Mouse (Mus musculus) myocyte (in vitro differentiated cells): ENCODE data around the gene Nadsyn1. TPM values are rescaled to one million over a fixed set of nuclear protein-coding genes. Genes with fewer than 3 reads are reported as not detected.

Experiments used
- H3K27me3 ChIP-seq: one replicate; pipeline ENCODE4 v1.6.1; 2011; ENCODE audit not compliant: control insufficient read depth, insufficient read depth, insufficient read length
- H3K36me3 ChIP-seq: one replicate; pipeline ENCODE4 v1.6.1; 2011; ENCODE audit not compliant: control insufficient read depth, insufficient read depth
- H3K4me2 ChIP-seq: one replicate; pipeline ENCODE4 v1.6.1; 2011; ENCODE audit warnings: low read depth, control low read depth
- H3K4me3 ChIP-seq: one replicate; pipeline ENCODE4 v1.5.1; 2011; ENCODE audit warnings: mild to moderate bottlenecking, control low read depth, moderate library complexity
- H3K79me2 ChIP-seq: one replicate; pipeline ENCODE4 v1.6.1; 2011; ENCODE audit not compliant: control insufficient read depth, insufficient read depth
- H3ac ChIP-seq: one replicate; pipeline ENCODE4 v1.6.1; 2011; ENCODE audit not compliant: control insufficient read depth, insufficient read length
- CEBPB ChIP-seq: IDR thresholded peaks from 2 replicates; pipeline ENCODE4 v1.6.1; 2011; ENCODE audit warnings: mild to moderate bottlenecking, moderate library complexity; ENCODE audit not compliant: poor library complexity, insufficient read depth, severe bottlenecking
- E2F4 ChIP-seq: IDR thresholded peaks from one replicate; pipeline ENCODE4 v1.6.1; 2011; ENCODE audit warnings: mild to moderate bottlenecking, control low read depth, moderate library complexity; ENCODE audit not compliant: insufficient read depth
- MAX ChIP-seq: IDR thresholded peaks from one replicate; pipeline ENCODE4 v1.6.1; 2011; ENCODE audit warnings: low read depth, mild to moderate bottlenecking, control low read depth
- MYOD1 ChIP-seq, 3 experiments: IDR thresholded peaks; one replicate each; pipeline ENCODE4 v1.6.1; 2011; ENCODE audit warnings: control low read depth in 2 of 3, low read depth in 2 of 3, mild to moderate bottlenecking in 2 of 3, moderate library complexity in 1 of 3; ENCODE audit not compliant: insufficient read length in 2 of 3, control insufficient read depth in 1 of 3
- MYOG ChIP-seq, 3 experiments: IDR thresholded peaks; one replicate each; pipeline ENCODE4 v1.6.1; 2011; ENCODE audit warnings: control low read depth in 2 of 3, low read depth in 2 of 3, mild to moderate bottlenecking in 2 of 3; ENCODE audit not compliant: insufficient read length in 2 of 3, control insufficient read depth in 1 of 3, insufficient read depth in 1 of 3
- POLR2A ChIP-seq: IDR thresholded peaks from one replicate; pipeline ENCODE4 v1.6.1; 2011; ENCODE audit warnings: low read depth, mild to moderate bottlenecking, control low read depth, moderate library complexity; ENCODE audit not compliant: insufficient read length
- POLR2AphosphoS2 ChIP-seq: IDR thresholded peaks from one replicate; pipeline ENCODE4 v1.6.1; 2011; ENCODE audit warnings: low read depth, control low read depth; ENCODE audit not compliant: insufficient read length
- REST ChIP-seq: IDR thresholded peaks from one replicate; pipeline ENCODE4 v1.6.1; 2011; ENCODE audit warnings: mild to moderate bottlenecking, control low read depth, moderate library complexity; ENCODE audit not compliant: insufficient read depth, insufficient read length
- SRF ChIP-seq: IDR thresholded peaks from one replicate; pipeline ENCODE4 v1.6.1; 2011; ENCODE audit warnings: low read depth; ENCODE audit not compliant: control insufficient read depth, insufficient read length
- TCF12 ChIP-seq: IDR thresholded peaks from one replicate; pipeline ENCODE4 v1.6.1; 2011; ENCODE audit warnings: mild to moderate bottlenecking, control low read depth; ENCODE audit not compliant: poor library complexity, insufficient read depth, severe bottlenecking
- TCF3 ChIP-seq: IDR thresholded peaks from one replicate; pipeline ENCODE4 v1.6.1; 2011; ENCODE audit warnings: low read depth, control low read depth; ENCODE audit not compliant: insufficient read length
- USF1 ChIP-seq: IDR thresholded peaks from one replicate; pipeline ENCODE4 v1.6.1; 2011; ENCODE audit warnings: low read depth, mild to moderate bottlenecking, control low read depth, moderate library complexity
- polyA plus RNA-seq: library from polyadenylated mRNA; unstranded; fragments of >200 nt; fragmentation: generic; extraction: Trizol; gene quantifications from one replicate; pipeline ENCODE4 v1.2.1, GENCODE M21; 2012; ENCODE audit warnings: missing spikeins

The Nadsyn1 gene
- polyA plus RNA-seq, 1 experiment = 5.7 TPM

DNA sequence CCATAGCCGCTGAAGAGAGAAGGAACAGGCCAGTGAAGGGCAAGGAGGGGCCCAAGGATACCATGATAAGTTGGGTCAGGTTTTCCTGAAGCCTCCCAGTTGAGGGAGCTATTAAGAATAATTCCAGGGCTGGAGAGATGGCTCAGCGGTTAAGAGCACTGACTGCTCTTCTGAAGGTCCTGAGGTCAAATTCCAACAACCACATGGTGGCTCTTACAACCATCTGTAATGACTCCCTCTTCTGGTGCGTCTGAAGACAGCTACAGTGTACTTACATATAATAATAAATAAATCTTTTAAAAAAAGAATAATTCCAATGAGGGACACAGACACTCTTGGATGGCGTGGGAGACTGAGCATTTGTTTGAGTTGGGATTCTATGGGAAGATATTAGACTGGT, 3.4 kb downstream of the Nadsyn1 start:
- Histone ChIP-seq H3K4me2 (no peak overlapping the region), H3ac (no peak overlapping the region), H3K4me3 (no peak overlapping the region), H3K36me3 (peaks cover 11% of the 10 kb centered on the region), H3K27me3 (no peaks in the 10 kb centered on the region), H3K79me2 (peaks cover 10% of the 10 kb centered on the region)
- TF ChIP-seq E2F4 (no peak), TCF3 (no peak), POLR2A (no peak), MYOG (IDR thresholded peaks at IDR 0.05; ENCODE audit: control insufficient read depth in 1 of 3, insufficient read depth in 1 of 3, insufficient read length in 2 of 3, low read depth in 2 of 3) (no peak)

DNA sequence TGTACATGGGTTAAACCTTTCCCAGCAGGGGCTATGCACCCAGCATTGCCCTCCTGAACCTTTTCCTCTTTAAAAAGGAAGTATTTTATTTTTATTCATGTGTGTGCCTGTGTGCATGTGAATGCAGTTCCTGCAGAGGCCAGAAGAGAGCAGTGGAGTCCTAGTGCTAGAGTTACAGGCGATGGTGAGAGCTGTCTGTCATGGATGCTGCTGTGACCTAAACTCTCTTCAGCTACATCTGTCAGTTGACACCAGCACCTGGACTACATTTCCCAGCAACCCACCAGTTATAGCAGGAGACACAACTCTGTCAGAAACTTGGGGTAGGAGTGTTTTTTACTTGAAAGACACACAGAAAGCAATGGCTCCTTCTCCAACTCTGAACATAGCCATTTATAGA, 13.7 kb downstream of the Nadsyn1 start:
- Histone ChIP-seq H3K27me3 (no peaks in the 10 kb centered on the region), H3K4me3 (no peak overlapping the region), H3K4me2 (no peak overlapping the region), H3K36me3 (peaks cover 5% of the 10 kb centered on the region), H3ac (no peak overlapping the region), H3K79me2 (no peaks in the 10 kb centered on the region)
- TF ChIP-seq USF1 (no peak), POLR2A (no peak), REST (no peak), MYOD1 (IDR thresholded peaks at IDR 0.05; ENCODE audit: control insufficient read depth in 1 of 3, insufficient read length in 2 of 3, low read depth in 2 of 3) (no peak), TCF12 (no peak), CEBPB (no peak), MAX (no peak), MYOG (IDR thresholded peaks at IDR 0.05; ENCODE audit: control insufficient read depth in 1 of 3, insufficient read depth in 1 of 3, insufficient read length in 2 of 3, low read depth in 2 of 3) (no peak), SRF (no peak), TCF3 (no peak), POLR2AphosphoS2 (no peak), E2F4 (no peak)

DNA sequence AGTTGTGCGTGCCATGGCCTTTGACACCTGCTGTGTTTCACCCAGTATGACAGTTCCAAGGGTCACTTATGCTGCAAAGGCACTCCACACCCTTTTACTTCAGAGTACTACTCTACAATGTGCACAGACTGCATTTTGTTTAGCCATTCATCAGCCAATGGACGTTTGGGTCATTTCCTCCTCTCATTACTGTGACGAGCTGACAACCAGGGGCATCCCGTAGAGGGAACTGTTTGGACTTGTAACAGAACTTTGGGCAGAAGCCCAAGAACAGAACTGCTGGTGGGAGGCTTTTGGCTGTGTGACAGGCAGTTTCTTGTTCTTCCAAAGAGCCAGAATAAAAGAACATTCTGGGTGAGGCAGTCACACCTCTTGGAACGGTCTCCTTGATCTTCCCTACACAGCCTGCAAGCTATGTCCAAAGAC, 17.4 kb downstream of the Nadsyn1 start:
- no peak overlapping the region for H3ac ChIP-seq
- no peak overlapping the region for H3K4me3 ChIP-seq
- TF ChIP-seq SRF (no peak), MYOG (IDR thresholded peaks at IDR 0.05; ENCODE audit: control insufficient read depth in 1 of 3, insufficient read depth in 1 of 3, insufficient read length in 2 of 3, low read depth in 2 of 3) (no peak), E2F4 (no peak), USF1 (no peak), TCF12 (no peak), TCF3 (no peak), POLR2AphosphoS2 (no peak), MYOD1 (IDR thresholded peaks at IDR 0.05; ENCODE audit: control insufficient read depth in 1 of 3, insufficient read length in 2 of 3, low read depth in 2 of 3) (no peak), REST (no peak), MAX (no peak)
- peaks cover 19% of the 10 kb centered on the region for H3K36me3 ChIP-seq
- no peaks in the 10 kb centered on the region for H3K79me2 ChIP-seq
- no peak overlapping the region for H3K4me2 ChIP-seq
- H3K27me3 ChIP-seq = no peaks in the 10 kb centered on the region

DNA sequence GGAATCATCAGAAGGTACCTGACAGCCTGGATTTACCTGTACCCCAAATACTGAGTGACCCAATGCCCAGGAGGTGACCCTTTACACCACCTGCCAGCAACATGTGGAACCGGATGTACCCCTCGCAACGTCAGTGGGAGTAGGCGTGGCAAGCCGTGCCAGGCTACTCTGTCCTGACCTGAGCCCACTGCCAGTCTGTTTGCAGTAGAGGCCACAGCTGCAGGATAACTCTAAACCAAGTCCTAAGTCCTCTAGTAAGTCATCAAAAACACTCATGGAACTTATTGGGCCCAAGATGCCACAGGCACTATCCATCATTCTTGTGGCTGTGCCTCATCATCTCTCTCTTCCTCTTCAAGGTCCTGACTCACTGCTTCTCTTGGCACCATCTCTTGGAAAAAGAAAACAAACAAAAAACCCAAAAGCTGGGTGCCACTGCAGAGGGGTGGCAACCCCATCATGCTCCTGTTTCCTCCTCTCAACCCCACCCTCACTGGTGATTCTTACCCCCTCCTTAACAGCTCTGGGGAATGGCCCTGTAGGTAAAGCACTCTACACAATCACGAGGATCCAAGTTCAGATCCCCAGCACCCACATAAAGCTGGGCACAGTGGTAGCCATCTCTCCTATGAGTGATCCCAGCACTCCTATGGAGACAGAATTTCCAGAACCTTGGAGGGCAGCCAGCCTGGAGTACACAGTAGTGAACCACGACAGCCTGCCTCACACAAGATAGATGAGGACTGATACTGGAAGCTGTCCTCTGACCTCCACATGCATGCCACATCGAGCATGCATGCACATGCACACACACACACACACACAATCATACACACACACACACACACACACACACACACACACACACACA, 21.2 kb downstream of the Nadsyn1 start:
- H3K36me3 ChIP-seq = peaks cover 16% of the 10 kb centered on the region
- TF ChIP-seq MYOD1 (IDR thresholded peaks at IDR 0.05; ENCODE audit: control insufficient read depth in 1 of 3, insufficient read length in 2 of 3, low read depth in 2 of 3) (peak in 2 of 3 experiments; percentile 10 to 73), MAX (no peak)

DNA sequence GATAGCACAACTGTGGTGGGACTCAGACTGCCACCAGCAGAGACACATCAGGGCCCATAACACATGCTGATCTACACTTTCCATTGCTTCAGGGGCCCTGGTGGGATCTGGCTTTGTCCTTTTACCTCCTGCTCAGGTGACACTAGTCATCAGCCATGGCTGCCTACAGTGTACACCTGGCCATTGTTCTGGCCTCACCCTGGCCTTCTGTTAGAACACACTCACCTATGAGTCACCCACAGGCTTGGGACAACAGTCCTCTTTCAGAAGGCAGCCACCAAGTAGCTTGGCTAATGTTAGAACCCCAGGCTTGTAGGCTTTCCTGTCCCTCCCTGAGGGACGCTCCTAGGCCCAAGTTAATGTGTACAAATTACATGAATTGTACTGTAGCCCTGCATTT, 21.9 kb downstream of the Nadsyn1 start:
- Histone ChIP-seq H3K36me3 (peaks cover 14% of the 10 kb centered on the region), H3K4me2 (peak overlapping the region; percentile 50), H3ac (no peak overlapping the region), H3K27me3 (no peaks in the 10 kb centered on the region), H3K79me2 (no peaks in the 10 kb centered on the region), H3K4me3 (no peak overlapping the region)
- TF ChIP-seq USF1 (no peak), TCF3 (no peak), MYOG (IDR thresholded peaks at IDR 0.05; ENCODE audit: control insufficient read depth in 1 of 3, insufficient read depth in 1 of 3, insufficient read length in 2 of 3, low read depth in 2 of 3) (no peak), POLR2A (no peak), REST (no peak), CEBPB (no peak), SRF (no peak), TCF12 (no peak), MYOD1 (IDR thresholded peaks at IDR 0.05; ENCODE audit: control insufficient read depth in 1 of 3, insufficient read length in 2 of 3, low read depth in 2 of 3) (no peak), E2F4 (no peak), MAX (no peak), POLR2AphosphoS2 (no peak)

More for the DNA sequence above, 21.2 kb downstream of the Nadsyn1 start:
- Histone ChIP-seq H3K27me3 (no peaks in the 10 kb centered on the region), H3ac (no peak overlapping the region), H3K79me2 (no peaks in the 10 kb centered on the region), H3K4me2 (peak overlapping the region; percentile 50), H3K4me3 (no peak overlapping the region)
